Mouse (Mus musculus) layer of hippocampus, adult 9-10 months (tissue): ENCODE data around the gene Inpp5k.
A peak's percentile ranks its signal among the peaks of the same experiment; 100 is the strongest.
"Not testable (repeated sequence)": the region's sequence is repeated elsewhere in the genome, so short reads cannot be mapped to it uniquely, and the experiment has no call there.

Experiments used
- DNase-seq: peaks from one replicate; pipeline ENCODE4 v3.0.0; 2022; ENCODE audit warnings: low spot score

Inpp5k gene

DNA sequence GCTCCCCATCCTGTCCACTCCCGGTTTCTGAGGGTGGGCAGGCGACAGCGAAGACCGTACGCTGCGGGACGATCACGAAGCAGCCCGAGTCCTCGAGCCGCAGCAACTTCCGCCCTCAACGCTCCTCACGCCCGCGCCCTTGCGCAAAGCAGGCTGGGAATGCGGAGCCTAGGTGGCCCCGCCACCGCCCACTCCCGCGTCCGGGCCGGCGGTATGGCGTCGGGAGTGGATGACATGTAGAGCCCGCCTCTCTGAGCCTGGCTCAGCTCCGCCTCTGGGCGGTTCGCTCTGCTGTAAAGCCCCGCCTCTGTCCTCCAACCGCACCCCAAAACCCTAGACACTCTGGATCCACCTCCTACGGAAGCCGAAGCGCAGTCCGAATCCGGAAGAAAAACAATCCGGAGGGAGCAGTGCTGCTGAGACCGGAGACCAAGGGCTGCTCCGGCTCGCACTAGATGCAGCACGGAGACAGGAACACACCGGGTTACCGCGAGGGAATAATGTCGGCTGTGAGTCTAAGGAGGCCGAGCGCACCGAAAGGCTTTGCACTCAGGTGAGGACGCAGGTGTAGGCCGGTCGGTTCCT lies at the start of gene Inpp5k:
Gene Inpp5k, plus strand, starts transcription at position 344 of the 585 bp plus-strand sequence.
- DNase-seq, result peak; percentile 96

DNA sequence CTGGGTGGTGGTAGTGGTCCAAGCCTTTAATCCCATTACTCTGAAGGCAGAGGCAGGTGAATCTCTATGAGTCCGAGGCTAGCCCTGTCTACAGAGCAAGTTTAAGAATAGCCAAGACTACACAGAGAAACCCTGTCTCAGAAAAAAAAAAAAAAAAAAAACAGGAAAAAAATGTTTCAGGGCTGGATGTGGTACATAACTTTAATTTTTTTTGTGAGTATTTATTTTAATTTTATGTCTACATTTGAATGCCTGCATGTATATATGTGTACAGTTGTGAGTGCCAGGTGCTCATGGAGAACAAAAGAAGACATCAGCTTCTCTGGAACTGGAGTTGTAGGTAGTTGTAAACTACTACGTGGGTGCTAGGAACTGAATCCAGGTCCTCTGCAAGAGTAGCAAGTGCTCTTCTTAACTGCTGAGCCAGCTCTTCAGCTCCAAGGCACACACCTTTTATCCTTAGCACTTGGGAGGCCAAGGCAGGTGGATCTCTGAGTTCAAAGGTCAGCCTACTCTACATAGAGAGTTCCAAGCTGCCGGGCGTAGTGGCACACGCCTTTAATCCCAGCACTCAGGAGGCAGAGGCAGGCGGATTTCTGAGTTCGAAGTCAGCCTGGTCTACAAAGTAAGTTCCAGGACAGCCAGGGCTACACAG lies 49.2 kb upstream of the Inpp5k start:
- DNase-seq, result no peak

DNA sequence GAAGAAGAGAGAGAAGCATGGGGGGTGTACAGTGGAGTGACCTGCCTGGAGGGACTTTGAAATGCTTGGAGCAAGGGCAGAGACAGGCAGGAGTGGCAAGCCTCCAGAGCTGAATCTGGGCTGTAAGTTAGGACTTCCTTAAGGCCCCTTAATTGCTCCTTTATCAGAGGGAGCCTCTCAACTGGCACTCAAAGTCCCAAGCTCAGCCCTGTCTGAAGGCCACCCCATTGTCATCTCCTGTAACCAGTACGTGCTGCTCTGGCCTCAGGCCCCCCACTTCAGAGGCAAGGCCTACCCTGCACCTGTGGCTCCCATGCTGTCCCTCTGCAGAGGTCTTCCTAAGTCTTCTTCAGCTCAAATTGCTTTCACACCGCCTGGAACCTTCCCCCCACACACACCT lies 47.3 kb upstream of the Inpp5k start:
- DNase-seq, result no peak

DNA sequence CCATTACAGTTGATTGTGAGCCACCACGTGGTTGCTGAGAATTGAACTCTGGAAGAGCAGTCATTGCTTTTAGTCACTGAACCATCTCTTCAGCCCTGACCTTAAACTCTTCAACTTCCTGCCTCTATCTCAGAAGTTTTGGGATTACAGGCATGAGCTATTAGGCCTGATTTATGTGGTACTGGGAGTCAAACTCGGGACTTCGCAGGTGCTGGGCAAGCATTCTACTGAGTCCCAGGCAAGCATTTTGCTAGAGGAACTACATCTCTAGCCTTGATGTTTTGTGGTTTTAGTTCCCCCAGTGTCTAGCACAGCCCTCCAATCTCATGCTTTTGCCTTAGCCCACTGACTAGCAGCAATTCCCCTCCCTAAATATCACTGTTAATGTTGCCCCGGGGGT lies 45.7 kb upstream of the Inpp5k start:
- DNase-seq, result no peak

DNA sequence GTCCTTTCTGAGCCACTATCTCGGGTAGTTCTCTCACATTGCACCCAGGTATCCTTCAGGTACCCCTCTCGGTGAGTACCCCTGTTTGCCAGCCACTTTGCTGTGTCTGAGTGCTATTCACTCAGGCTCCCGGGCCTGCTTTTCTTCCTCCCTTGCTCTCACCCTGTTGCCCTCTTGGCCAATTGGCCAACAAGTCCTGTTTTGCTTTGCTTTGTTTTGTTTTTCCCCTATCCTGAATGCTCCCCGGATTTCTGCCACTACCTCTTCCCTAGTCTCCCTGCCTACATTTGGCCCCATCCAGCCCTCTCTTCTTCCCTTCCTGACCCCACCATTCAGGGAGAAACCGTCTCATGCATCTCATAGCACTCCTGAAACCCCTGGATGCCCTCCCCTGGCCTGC lies 44.8 kb upstream of the Inpp5k start:
- no peak for DNase-seq

DNA sequence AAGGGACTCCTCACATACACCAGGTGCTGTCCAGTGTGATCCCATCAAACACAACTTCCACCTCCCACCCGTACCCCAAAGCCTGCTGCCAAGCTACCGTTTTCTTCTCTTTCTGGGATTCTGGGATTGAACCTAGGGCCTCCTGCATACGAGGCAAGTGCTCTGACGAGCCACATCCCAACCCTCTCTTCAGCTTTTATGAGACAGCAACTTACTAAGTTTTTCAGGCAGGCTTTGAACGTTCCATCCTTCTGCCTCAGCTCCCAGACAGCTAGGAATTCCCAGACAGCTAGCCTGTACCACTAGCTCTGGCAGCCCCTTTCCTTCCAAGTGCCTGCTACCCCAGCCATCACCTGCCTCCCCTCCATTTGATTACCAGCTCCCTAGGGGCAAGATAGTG lies 43.8 kb upstream of the Inpp5k start:
- DNase-seq, result no peak

DNA sequence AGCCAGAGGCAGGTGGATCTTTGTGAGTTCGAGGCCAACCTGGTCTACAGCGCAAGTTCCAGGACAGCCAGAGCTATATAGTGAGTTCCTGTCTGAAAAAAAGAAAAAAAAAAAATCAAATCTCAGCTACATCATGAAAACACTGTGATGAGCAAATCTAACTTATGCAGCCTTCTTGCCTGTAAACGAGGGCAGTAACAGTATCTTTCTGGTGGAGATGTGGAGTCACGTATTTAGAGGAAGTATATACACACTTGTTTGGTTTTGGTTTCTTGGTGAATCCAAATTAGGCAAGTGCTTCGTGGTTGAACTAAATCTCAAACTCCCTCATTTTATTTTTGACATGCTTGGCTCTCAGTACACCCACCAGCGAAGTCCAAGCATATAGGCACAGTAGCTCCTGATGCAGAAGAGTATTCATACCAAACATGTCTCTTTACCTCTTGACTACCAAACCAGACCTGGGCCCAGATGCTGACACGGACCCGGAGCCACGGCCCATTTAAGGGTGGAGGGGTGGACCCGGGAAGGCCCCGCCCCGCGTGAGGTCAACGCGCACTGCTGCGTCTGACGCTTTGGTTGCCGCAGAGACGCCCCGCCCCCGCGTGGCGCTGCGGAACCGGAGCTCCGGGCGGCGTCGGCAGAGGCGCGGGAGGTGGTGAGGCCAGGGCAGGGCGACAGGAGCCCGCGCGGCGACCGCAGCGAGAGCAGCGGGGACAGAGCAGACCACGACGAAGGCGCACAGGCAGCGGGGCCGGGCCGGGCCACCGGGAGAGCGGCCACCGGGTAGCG lies 43.1 kb upstream of the Inpp5k start, which contains the start of gene Pitpna:
Gene Pitpna, plus strand, starts transcription at position 605 of the 792 bp plus-strand sequence.
- DNase-seq, result peak; percentile 83

DNA sequence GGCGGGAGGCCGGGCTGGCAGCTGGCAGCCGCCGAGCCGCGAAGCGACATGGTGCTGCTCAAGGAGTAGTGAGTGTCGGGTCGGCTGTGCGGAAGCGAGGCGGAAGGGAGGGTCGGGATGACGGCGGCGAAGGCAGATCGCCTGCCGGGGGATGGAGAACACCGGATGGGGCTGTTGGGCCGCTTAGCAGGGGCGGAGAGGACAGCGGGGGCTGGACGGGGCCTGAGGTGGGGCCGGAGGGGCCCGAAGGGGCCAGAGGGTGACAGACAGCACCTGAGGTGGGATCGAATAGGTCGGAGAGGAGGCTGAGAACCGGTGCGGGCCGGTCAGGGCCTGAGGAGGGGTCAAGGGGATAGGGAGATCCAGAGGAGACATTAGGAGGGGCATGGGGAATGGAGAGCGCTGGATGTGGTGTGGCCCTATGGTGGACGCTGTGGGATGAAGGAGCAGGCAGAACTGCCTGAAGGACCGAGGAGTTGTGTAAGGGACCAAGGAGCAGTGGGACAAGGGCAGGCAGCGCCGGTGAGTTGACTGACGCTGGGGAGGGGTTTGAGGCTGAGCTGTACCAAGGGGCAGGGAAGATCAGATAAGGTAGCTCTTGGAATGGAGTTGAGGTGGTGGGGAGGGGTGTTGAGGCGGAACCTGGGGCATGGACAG lies 42.4 kb upstream of the Inpp5k start:
- no peak for DNase-seq

DNA sequence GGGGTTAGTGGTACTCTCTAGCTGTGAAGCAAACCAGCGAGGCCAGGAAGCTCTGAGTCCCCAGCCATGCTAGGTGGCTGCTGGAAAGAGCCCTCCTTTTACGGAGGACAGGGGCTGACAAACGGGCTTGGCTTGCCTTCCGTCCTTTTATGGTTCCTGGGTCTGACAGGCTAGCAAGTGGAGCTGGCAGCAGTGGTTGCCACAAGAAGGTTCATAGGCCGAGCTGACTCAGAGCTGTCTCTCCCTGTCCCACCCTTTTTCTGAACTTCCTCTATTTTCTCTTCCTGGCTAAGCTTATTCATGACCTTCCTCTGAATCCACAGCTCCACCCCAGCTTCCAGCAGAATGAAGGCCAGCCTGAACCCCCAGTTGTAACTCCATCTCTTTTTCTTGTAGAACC lies 38.2 kb upstream of the Inpp5k start:
- no peak for DNase-seq

DNA sequence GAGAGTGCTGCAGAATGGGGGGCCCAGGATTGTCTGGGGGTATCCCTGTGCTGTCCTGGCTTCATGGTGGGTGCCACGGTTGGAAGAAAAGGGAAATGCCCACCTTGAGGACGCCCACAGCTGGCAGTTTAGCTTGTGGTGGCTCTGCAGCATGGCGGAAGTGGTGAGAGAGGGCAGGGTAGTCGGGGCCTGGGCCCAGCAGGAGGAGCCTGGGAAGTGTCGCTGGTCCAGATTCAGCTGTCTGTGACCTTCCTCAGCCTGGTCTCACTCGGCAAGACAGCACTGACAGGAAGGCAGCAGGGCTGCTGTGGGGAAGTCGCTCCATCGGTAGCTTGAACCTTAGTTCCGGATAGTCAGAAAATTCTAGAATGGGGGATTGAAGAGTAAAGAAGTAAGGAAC lies 36.4 kb upstream of the Inpp5k start:
- no peak for DNase-seq

DNA sequence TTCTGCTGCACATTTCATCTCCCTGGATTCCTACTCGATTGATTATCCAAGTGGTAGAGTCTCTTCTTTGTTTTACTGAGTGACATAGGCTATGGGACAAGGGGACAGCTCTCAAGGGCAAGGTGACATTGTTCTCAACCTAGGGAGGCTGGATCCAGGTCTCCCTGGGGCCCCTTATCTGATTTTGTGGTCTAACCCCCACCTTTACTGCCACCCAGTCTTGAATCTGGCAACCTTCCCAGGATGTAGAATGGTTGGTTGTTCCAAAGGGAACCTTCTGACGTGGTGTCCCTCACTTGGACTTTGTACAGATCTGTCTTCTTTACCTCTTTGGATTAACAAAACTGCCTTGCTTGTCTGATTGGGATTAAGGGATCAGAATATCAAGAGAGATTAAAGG lies 35.4 kb upstream of the Inpp5k start:
- DNase-seq, result no peak

DNA sequence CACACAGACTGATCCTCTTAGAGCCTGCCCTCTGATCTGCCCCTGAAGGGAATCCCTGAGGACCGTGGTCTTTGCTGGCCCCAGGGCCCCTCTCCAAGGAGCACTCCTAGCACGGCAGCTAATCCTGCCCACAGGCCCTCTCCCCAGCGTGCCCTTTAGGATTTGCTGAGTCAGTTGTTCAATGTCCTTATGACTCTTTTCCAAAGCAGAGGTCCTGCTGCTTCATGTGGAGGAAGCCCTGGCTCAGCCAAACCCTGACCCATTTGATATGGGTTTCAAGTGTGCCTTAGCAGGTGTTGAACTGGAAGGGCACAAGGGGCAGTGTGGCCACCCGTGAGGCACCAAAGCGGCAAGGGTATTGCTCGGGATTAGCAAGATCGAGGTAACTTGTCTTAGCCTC lies 35.0 kb upstream of the Inpp5k start:
- no peak for DNase-seq

DNA sequence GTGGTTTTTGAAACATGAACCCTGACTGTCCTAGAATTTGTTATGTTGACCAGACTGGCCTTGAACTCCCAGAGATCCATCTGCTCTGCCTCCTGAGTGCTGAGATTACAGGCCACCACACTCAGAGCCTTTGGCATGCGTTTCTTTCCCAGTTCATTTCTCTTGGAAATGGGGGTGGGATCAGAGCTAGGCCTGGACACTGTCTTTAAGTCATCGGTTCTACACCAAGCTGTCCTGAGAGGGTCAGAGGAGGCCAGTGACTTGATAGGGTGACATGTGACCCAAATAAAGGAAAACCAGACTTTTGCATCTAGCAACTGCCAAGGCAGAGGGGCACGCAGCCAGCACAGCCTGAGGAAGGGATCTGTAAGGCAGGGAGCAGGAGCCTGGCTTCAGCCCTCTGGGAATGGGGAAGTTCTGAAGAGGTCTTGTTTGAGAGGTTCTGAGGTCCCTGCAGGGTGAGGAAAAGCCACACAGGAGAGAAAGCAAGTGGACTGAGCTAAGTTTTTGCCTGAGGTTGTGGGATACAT lies 34.0 kb upstream of the Inpp5k start:
- no peak for DNase-seq

DNA sequence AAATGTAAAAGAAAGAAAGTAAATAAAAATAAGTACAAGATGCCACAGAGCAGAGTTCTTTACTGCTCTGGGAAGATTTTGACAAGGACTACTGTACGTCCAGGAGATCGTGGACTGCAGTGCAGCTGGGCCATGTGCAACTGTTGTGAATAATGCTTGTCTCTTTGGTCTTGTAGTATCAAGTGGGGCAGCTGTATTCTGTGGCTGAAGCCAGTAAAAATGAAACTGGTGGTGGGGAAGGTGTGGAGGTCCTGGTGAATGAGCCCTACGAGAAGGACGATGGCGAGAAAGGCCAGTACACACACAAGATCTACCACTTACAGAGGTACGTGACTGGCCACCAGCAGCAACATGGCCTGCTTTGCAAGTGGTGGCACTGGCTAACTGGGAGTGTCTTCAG lies 32.8 kb upstream of the Inpp5k start:
- DNase-seq, result no peak

DNA sequence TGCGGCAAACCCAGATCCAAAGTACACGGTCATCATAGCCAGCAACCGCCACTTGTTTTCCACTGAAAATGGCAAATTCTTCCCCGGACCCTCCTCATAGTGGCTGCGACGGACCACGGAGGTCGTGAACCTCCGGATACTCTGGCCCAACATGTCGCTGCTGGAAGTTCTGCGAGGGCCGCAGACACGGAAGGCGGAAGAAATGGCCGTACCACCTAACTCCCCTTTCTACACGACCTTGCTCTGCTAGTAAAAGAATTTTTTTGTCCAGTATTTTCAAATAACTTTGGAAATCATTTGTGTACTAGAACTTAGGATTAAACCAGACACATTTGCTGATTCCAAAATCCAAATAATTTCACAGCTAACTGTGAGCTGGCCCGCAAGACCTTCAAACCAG lies 31.0 kb upstream of the Inpp5k start:
- DNase-seq, result not testable (repeated sequence)

DNA sequence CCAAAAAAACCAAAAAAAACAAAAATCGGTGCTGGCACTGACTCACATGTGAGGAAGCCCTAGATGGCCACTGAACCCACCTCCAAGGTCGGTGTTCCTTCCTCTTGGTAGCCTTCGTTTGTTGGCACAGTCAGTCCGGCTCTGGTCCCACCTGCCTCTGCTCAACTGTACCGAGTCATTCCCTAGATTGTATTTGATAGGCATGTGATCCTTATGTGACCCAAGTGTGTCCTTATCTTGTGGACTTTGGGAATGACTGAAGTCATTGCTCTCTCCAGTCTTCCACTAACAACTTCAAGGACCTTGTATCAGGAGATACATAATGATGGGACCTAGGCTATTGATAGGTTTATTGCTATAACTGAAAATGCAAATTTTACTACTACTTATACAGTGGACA lies 26.0 kb upstream of the Inpp5k start:
- no peak for DNase-seq

DNA sequence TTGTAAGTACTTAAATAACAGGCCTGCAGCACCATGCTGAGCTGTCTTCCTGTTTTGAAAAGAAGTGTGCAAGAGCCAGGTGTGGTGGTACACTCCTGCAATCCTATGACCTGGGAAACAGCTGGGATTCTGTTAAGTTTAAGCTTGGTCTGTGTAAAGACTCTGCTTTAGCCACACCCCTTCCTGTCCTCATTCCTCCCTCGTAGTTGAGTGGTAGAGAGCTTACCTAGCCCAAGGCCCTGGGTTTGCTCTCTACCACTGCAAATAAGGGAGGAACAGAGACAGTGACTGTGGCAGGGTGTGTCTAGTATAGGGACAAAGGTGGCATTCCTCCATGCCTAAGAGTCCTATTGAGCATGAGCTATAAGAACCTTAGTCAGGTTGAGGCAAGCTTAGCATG lies 25.5 kb upstream of the Inpp5k start:
- no peak for DNase-seq

DNA sequence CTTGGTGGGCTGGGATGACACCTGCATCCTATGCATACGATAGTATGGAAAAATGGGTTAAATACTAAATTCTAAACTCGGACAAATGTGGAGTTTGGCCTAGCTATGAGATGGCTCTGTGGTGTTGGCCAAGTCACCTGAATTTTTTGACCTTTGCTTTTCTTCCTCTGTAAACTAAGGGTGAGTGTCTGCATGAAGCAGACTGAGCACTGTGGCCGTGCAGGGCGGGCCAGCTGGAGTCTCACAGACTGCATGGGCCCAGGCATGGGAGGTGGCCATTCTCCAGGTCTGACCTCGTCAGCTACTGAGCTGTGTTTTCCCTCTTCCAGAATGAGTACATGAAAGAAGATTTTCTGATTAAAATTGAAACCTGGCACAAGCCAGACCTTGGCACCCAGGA lies 22.0 kb upstream of the Inpp5k start:
- no peak for DNase-seq

DNA sequence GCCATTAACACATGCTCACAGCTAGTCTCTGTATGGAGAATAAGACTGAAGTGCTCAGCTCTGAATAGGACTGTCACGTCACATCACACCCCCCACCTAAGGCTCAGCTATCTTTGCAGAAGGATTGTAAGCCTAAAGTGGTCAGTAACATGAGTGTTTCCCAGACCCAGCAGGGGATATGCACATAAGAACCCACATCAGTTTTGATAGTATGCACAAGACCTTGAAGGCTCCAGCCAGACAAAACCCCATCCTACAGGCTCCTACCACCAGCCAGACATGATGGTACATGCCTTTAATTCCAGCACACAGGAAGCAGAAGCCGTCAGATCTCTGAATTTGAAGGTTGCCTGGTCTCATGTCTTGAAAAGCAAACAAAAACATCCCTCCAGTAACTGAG lies 20.8 kb upstream of the Inpp5k start:
- no peak for DNase-seq

DNA sequence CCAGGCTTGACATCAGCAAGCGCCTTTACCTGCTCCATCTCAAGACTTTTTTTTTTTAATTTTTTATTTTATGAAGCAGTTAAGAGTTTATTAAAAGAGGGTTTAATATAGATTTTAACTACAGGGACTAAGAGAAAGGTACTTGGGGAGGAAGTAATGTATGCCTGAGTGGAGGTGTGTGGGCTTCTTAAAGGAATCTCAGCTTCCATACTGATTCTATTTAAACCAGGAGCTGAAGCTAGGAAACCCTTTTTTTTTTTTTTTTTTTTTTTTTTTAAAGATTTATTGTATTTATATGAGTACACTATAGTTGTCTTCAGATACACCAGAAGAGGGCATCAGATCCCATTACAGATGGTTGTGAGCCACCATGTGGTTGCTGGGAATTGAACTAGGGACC lies 16.0 kb upstream of the Inpp5k start:
- no peak for DNase-seq

DNA sequence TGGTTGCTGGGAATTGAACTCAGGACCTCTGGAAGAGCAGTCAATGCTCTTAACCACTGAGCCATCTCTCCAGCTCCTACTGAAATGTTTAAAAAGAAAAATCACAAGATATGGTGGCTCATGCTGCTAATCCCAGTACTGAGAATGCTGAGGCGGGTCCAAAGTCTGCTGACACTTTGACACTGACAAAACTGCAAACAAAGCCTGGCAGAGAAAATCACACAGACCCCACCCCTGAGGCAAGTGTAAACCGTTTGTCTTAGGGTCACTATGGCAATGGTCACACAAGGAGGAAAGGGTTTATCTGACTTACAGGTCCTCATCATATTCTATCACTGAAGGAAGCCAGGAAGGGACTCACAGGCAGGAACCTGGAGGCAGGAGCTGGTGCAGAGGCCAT lies 15.2 kb upstream of the Inpp5k start:
- no peak for DNase-seq

DNA sequence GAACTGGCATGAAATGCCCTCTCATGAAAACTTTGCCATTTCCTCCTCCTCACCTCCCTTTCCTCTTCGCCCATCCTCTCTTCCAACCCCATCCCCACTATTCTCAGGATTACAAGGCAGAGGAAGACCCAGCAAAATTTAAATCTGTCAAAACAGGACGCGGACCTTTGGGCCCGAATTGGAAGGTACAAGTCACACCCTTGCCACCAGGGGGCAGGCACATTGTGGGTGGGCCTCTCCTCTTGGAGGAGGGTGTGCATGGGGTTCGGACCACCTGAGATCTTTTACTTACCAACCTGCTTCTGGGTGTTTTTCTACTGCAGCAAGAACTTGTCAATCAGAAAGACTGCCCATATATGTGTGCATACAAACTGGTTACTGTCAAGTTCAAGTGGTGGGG lies 11.7 kb upstream of the Inpp5k start:
- no peak for DNase-seq
